In genomic region chr14:12838949-12839348, GRCm38 (mm10) we compare ENCODE assay signal across 24 mouse cellular contexts. TPM values are rescaled to one million over a fixed set of nuclear protein-coding genes. Genes with fewer than 3 reads are reported as not detected.
DNase-seq lines count a peak whose midpoint lies in the region; ATAC-seq and TF ChIP-seq lines count a peak whose summit lies in the region.
"Had no signal": no experiment of that assay in that cellular context is flagged by ENCODE, and none has a peak within 500 bp of the region (broad histone marks: within the 10 kb centered on the region; RNA-seq: fewer than 3 reads in every experiment).

No protein-coding gene starts in this region.

- TF ChIP-seq POLR2A in brain, embryonic 14.5 days (IDR thresholded peaks at IDR 0.05; ENCODE audit: borderline replicate concordance, extremely low read depth, insufficient read depth, insufficient read length, poor library complexity, severe bottlenecking), result no peak

- intact Hi-C loops in left cerebral cortex, adult 2 months (cut with DNase I), result no loop called here

- H3K9ac ChIP-seq in forebrain, embryonic 15.5 days (replicated peaks), result no peak overlapping the region
- no peak overlapping the region for H3K9ac ChIP-seq in forebrain, embryonic 12.5 days
- H3K9ac ChIP-seq in forebrain, postnatal 0 days, result no peak overlapping the region
- H3K9ac ChIP-seq: heart, embryonic 12.5 days; heart, embryonic 15.5 days; hindbrain, embryonic 13.5 days; intestine, embryonic 15.5 days had no signal

- H3K9me3 ChIP-seq in forebrain, embryonic 15.5 days, result no peaks in the 10 kb centered on the region
- no peaks in the 10 kb centered on the region for H3K9me3 ChIP-seq in forebrain, embryonic 12.5 days
- no peaks in the 10 kb centered on the region for H3K9me3 ChIP-seq in forebrain, postnatal 0 days (ENCODE audit: low read length)
- H3K9me3 ChIP-seq: heart, embryonic 12.5 days; heart, embryonic 15.5 days; hindbrain, embryonic 10.5 days; hindbrain, embryonic 13.5 days; intestine, embryonic 15.5 days had no signal

- H3K27me3 ChIP-seq in forebrain, embryonic 15.5 days, result no peaks in the 10 kb centered on the region
- H3K27me3 ChIP-seq in forebrain, embryonic 12.5 days, result no peaks in the 10 kb centered on the region
- no peaks in the 10 kb centered on the region for H3K27me3 ChIP-seq in forebrain, postnatal 0 days (ENCODE audit: insufficient read depth, low read length)
- H3K27me3 ChIP-seq: heart, embryonic 12.5 days; heart, embryonic 15.5 days; hindbrain, embryonic 13.5 days; intestine, embryonic 15.5 days had no signal

- peak; percentile 38 to 43 for DNase-seq in cerebellum, postnatal 10 days
- no peak for DNase-seq in cerebellum, postnatal 4 days (ENCODE audit: low spot score in 2 of 2)
- peak; percentile 75 for DNase-seq in brain, embryonic 14.5 days (ENCODE audit: low read depth)
- peak; percentile 58 for DNase-seq in forebrain, postnatal 0 days
- DNase-seq in layer of hippocampus, postnatal 25 days (ENCODE audit: extremely low spot score in 1 of 2, low spot score in 1 of 2), result no peak
- DNase-seq in left cerebral cortex, adult 2 months (ENCODE audit: extremely low spot score in 1 of 2, low spot score in 2 of 2), result no peak
- DNase-seq: adrenal gland, adult 2 months; adrenal gland, postnatal 14 days; cerebellum, adult 11 months; cerebellum, adult 9-11 months; cerebellum, postnatal 36 days; gastrocnemius, postnatal 25 days; heart, adult 18-20 months; heart, postnatal 10 days; heart, postnatal 36 days; kidney, adult 11 months had no signal

- no peak overlapping the region; the same call in 1 of the 2 replicates for H3K27ac ChIP-seq in forebrain, embryonic 15.5 days (replicated peaks)
- no peak overlapping the region for H3K27ac ChIP-seq in forebrain, embryonic 12.5 days
- H3K27ac ChIP-seq in forebrain, postnatal 0 days (ENCODE audit: low read depth, low read length), result no peak overlapping the region
- no peak overlapping the region for H3K27ac ChIP-seq in left cerebral cortex, adult 2 months
- H3K27ac ChIP-seq: heart, embryonic 15.5 days; hindbrain, embryonic 10.5 days; hindbrain, embryonic 13.5 days; intestine, embryonic 15.5 days had no signal

- H3K4me1 ChIP-seq in forebrain, embryonic 15.5 days, result peaks cover 19% of the 10 kb centered on the region
- H3K4me1 ChIP-seq in forebrain, embryonic 12.5 days, result peaks cover 6% of the 10 kb centered on the region; the same call in 1 of the 2 replicates
- no peaks in the 10 kb centered on the region; the same call in none of the 2 replicates for H3K4me1 ChIP-seq in forebrain, postnatal 0 days (ENCODE audit: insufficient read depth)
- H3K4me1 ChIP-seq: heart, embryonic 12.5 days; heart, embryonic 15.5 days; hindbrain, embryonic 13.5 days; intestine, embryonic 15.5 days had no signal

- TF ChIP-seq CTCF in brain, embryonic 14.5 days (IDR thresholded peaks at IDR 0.05; ENCODE audit: borderline replicate concordance, extremely low read depth, insufficient read depth, insufficient read length), result no peak
- no peak for TF ChIP-seq CTCF in forebrain, postnatal 0 days (IDR thresholded peaks at IDR 0.05; ENCODE audit: low read depth)
- TF ChIP-seq CTCF in left cerebral cortex, adult 2 months (IDR thresholded peaks at IDR 0.05), result no peak

- ATAC-seq in forebrain, embryonic 15.5 days (replicated peaks), result peak; percentile 48
- ATAC-seq in forebrain, embryonic 12.5 days (ENCODE audit: low FRiP score), result no peak
- ATAC-seq in forebrain, postnatal 0 days, result peak; percentile 67; the same call in 1 of the 2 replicates
- ATAC-seq: hindbrain, embryonic 16.5 days; intestine, embryonic 15.5 days had no signal

- H3K36me3 ChIP-seq in forebrain, embryonic 15.5 days, result no peaks in the 10 kb centered on the region
- H3K36me3 ChIP-seq in forebrain, embryonic 12.5 days (replicated peaks), result no peaks in the 10 kb centered on the region
- no peaks in the 10 kb centered on the region for H3K36me3 ChIP-seq in forebrain, postnatal 0 days (ENCODE audit: insufficient read depth)
- H3K36me3 ChIP-seq: heart, embryonic 12.5 days; heart, embryonic 15.5 days; hindbrain, embryonic 10.5 days; hindbrain, embryonic 13.5 days; intestine, embryonic 15.5 days had no signal

- no peak overlapping the region for H3K4me2 ChIP-seq in forebrain, embryonic 15.5 days (replicated peaks)
- no peak overlapping the region for H3K4me2 ChIP-seq in forebrain, embryonic 12.5 days
- no peak overlapping the region for H3K4me2 ChIP-seq in forebrain, postnatal 0 days (ENCODE audit: low read depth)
- H3K4me2 ChIP-seq: heart, embryonic 12.5 days; heart, embryonic 15.5 days; hindbrain, embryonic 13.5 days; intestine, embryonic 15.5 days had no signal

- no peak overlapping the region for H3K4me3 ChIP-seq in forebrain, embryonic 15.5 days
- H3K4me3 ChIP-seq in forebrain, embryonic 12.5 days (replicated peaks), result no peak overlapping the region
- H3K4me3 ChIP-seq in forebrain, postnatal 0 days (ENCODE audit: low read depth, low read length), result no peak overlapping the region
- no peak overlapping the region for H3K4me3 ChIP-seq in left cerebral cortex, adult 2 months
- H3K4me3 ChIP-seq: heart, embryonic 12.5 days; heart, embryonic 15.5 days; hindbrain, embryonic 10.5 days; hindbrain, embryonic 13.5 days; intestine, embryonic 15.5 days had no signal

RNA-seq across cellular contexts. Expression of gene Cadps, which starts 16.1 kb away (rescaled TPM):
- 27.2 and 33.9 TPM in 2 replicates for polyA plus RNA-seq in forebrain, embryonic 15.5 days (2015; fragmentation: Nextera tagmentation; extraction: Ambion mirVana)
- polyA plus RNA-seq in forebrain, embryonic 12.5 days (2016; fragmentation: Nextera tagmentation; extraction: Ambion mirVana), result 15.1 and 15.9 TPM in 2 replicates
- 121 and 146 TPM in 2 replicates for polyA plus RNA-seq in brain, embryonic 14.5 days (2012; rRNA removed)
- total RNA-seq in forebrain, postnatal 0 days (2014; rRNA removed), result 154 and 164 TPM in 2 replicates
- polyA plus RNA-seq in forebrain, postnatal 0 days (2015; fragmentation: Nextera tagmentation; extraction: Ambion mirVana), result 16.9 and 27.2 TPM in 2 replicates
- total RNA-seq in layer of hippocampus, postnatal 25 days (2021), result 100 to 1,000 TPM; 212 to 235 TPM
- 100 to 1,000 TPM; 242 to 245 TPM for total RNA-seq in left cerebral cortex, adult 2 months (2021)

Comparison
In these comparisons a context has a peak if more than half of its experiments do, and no peak if none do; other contexts are left out.
1. DNase-seq: peak in cerebellum, postnatal 10 days (2 of 2), brain, embryonic 14.5 days (single experiment) and forebrain, postnatal 0 days (single experiment); none in cerebellum, postnatal 4 days (0 of 2), layer of hippocampus, postnatal 25 days (0 of 2) and left cerebral cortex, adult 2 months (0 of 2).